Mouse (Mus musculus) liver, postnatal 0 days (tissue): Measurements from ENCODE around the gene Scamp2. TPM values are rescaled to one million over a fixed set of nuclear protein-coding genes. Genes with fewer than 3 reads are reported as not detected.
A peak's percentile ranks its signal among the peaks of the same experiment; 100 is the strongest.

Experiments
- ATAC-seq: fragments of 200-750 bp; cut with Nextera tagmentation; 2 replicates; pipeline ENCODE4 v1.8.0; 2017; ENCODE audit warnings: mild to moderate bottlenecking, moderate library complexity
- DNase-seq: peaks from one replicate; pipeline ENCODE4 v3.0.0-alpha.2; 2016
- H3K27ac ChIP-seq: fragments of 300-500 bp; sonication (generic); 2 replicates; pipeline ENCODE4 v1.5.1; 2014; ENCODE audit warnings: antibody characterized with exemption, moderate library complexity, mild to moderate bottlenecking, low read depth
- H3K27me3 ChIP-seq: fragments of 300-500 bp; sonication (generic); 2 replicates; pipeline ENCODE4 v1.6.1; 2014; ENCODE audit warnings: low read length, control low read depth, mixed read lengths; ENCODE audit not compliant: insufficient read depth
- H3K36me3 ChIP-seq: fragments of 300-500 bp; sonication (generic); replicated peaks from 2 replicates; pipeline ENCODE4 v1.6.1; 2014; ENCODE audit warnings: mild to moderate bottlenecking, control low read depth, low read length, moderate library complexity, mixed read lengths; ENCODE audit not compliant: insufficient read depth
- H3K4me1 ChIP-seq: fragments of 300-500 bp; sonication (generic); 2 replicates; pipeline ENCODE4 v1.6.1; 2014; ENCODE audit warnings: antibody characterized with exemption, mild to moderate bottlenecking, control low read depth; ENCODE audit not compliant: insufficient read depth
- H3K4me2 ChIP-seq: fragments of 300-500 bp; sonication (generic); 2 replicates; pipeline ENCODE4 v1.6.1; 2014; ENCODE audit warnings: low read depth, mild to moderate bottlenecking, low read length, moderate library complexity, mixed read lengths
- H3K4me3 ChIP-seq: fragments of 300-500 bp; sonication (generic); 2 replicates; pipeline ENCODE4 v1.5.1; 2014; ENCODE audit warnings: low read depth, low read length
- H3K9ac ChIP-seq: fragments of 300-500 bp; sonication (generic); replicated peaks from 2 replicates; pipeline ENCODE4 v1.6.1; 2014; ENCODE audit warnings: mild to moderate bottlenecking, moderate library complexity
- H3K9me3 ChIP-seq: fragments of 300-500 bp; sonication (generic); 2 replicates; pipeline ENCODE4 v1.6.1; 2016; ENCODE audit warnings: mild to moderate bottlenecking, control low read depth, low read length, mixed read lengths
- CTCF ChIP-seq: sonication (generic); IDR thresholded peaks from 2 replicates; pipeline ENCODE4 v1.5.1; 2016; ENCODE audit warnings: antibody characterized with exemption, low read depth
- EP300 ChIP-seq: IDR thresholded peaks from 2 replicates; pipeline ENCODE4 v1.6.1; 2016; ENCODE audit warnings: antibody characterized with exemption, low read depth, mild to moderate bottlenecking
- WGBS: fragments of 180-500 bp; shearing (Covaris S2); extraction: QIAGEN DNeasy Blood & Tissue Kit; methylation state at CpG from one replicate; pipeline ENCODE4 v1.1.7; 2014; ENCODE audit not compliant: insufficient replicate concordance; 5-methylcytosine and 5-hydroxymethylcytosine counted together
- polyA plus RNA-seq: library from polyadenylated mRNA; unstranded; fragments of >200 nt; fragmentation: Nextera tagmentation; extraction: Ambion mirVana; gene quantifications from 2 replicates; pipeline ENCODE4 v1.2.1, GENCODE M21; 2015

Gene Scamp2
- polyA plus RNA-seq, 1 experiment from 2014 or later: 31.2 TPM

DNA sequence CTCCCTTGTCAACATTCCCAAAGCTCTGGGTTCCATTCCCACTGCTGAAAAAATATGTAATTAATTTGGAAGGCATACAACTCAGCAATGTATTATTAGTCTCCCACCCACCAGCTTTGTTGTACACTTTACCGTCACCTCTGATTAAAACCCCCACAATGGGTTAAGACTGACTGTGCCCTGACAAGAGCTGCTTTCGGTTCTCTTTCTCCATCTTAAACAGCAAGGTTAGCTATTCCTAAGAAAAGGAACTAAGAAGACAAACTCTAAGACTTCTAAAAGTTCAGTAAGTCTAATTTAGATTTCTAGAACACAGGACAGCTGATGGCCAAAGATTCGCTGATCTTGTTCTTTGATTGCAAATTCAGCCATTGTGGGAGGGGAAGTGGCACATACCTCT lies 3.5 kb upstream of the Scamp2 start:
- Histone ChIP-seq H3K36me3 (no peaks in the 10 kb centered on the region), H3K4me1 (peaks cover 15% of the 10 kb centered on the region), H3K9me3 (no peaks in the 10 kb centered on the region), H3K27ac (no peak overlapping the region), H3K9ac (no peak overlapping the region), H3K4me2 (no peak overlapping the region), H3K27me3 (no peaks in the 10 kb centered on the region), H3K4me3 (no peak overlapping the region)
- ATAC-seq: no peak
- WGBS: 69% methylated on average over 3 of the region's 3 CpGs
- DNase-seq: no peak
- TF ChIP-seq CTCF: no peak
- TF ChIP-seq EP300: no peak

DNA sequence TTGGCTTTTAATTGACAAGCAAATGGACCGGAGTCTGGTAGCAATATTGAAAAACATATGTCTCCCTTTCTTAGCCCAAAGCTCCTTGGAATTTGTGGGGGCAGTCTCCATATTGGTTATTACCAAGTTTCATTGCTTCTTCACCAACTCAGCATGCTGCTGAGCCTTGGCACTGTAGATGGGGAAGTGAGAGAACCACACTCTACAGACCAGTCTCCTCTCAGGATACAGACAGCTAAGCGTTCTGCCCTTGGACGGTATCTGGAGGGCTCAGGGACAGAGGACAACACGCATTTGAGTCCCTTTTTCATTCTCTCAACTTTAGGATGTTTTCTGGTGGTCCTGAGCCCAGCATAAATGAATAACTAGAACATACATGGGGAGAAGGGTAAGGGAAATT lies 2.1 kb upstream of the Scamp2 start:
- DNase-seq: no peak

DNA sequence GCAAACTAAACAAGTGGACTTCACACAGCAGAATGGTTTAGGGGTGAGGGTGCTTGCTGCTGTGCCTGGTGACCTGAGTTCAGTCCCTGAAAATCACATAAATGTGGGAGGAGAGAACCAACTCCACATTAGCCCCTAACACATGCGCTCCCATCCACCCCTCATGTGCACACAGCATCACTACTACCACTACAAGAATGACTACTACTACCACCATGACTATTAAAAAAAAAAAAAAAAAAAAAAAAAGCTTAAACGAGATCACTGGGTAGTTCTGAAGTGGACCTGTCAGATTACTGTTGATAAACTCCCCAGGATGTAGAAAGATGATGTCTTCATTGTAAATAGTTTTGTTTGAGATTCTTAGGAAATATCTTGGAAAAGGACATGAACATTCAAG lies 1.2 kb upstream of the Scamp2 start:
- Histone ChIP-seq H3K9me3 (no peaks in the 10 kb centered on the region), H3K4me3 (no peak overlapping the region), H3K27ac (no peak overlapping the region), H3K4me2 (no peak overlapping the region), H3K27me3 (no peaks in the 10 kb centered on the region), H3K9ac (no peak overlapping the region), H3K4me1 (peaks cover 22% of the 10 kb centered on the region), H3K36me3 (no peaks in the 10 kb centered on the region)
- WGBS: 54% methylated on average over 2 of the region's 2 CpGs
- ATAC-seq (no peak), DNase-seq (no peak)
- no peak for TF ChIP-seq CTCF
- TF ChIP-seq EP300: no peak

More for the DNA sequence above, 2.1 kb upstream of the Scamp2 start:
- no peak for ATAC-seq
- no peaks in the 10 kb centered on the region for H3K9me3 ChIP-seq
- no peaks in the 10 kb centered on the region for H3K27me3 ChIP-seq
- H3K4me2 ChIP-seq: no peak overlapping the region
- H3K27ac ChIP-seq: no peak overlapping the region
- no peak overlapping the region for H3K4me3 ChIP-seq
- H3K36me3 ChIP-seq: no peaks in the 10 kb centered on the region
- TF ChIP-seq EP300 (no peak), CTCF (no peak)
- H3K9ac ChIP-seq: no peak overlapping the region
- H3K4me1 ChIP-seq: peaks cover 20% of the 10 kb centered on the region
- 68% methylated on average over 4 of the region's 4 CpGs for WGBS

DNA sequence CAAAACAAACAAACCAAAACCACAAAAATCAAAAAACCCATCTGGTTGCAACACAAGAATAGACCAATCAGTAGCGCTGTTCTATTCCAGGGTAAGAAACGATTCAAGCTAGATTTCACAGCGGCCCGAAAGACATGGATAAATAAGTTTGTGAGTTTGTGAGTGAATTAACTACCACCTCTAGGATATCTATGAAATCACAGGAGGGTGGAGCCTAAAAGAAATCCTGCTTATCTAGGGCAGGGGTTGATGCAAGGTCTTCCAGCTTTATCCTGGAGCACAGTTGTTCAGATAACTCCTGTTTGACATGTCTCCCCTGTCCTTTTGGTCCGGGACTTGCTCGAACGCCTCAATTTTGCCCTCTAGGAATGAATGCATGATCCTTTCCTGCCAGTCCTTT lies 480 bp upstream of the Scamp2 start:
- Histone ChIP-seq H3K27me3 (no peaks in the 10 kb centered on the region), H3K4me1 (peaks cover 26% of the 10 kb centered on the region), H3K4me3 (peak overlapping the region; percentile 74), H3K9me3 (no peaks in the 10 kb centered on the region), H3K27ac (peak overlapping the region; percentile 92), H3K36me3 (no peaks in the 10 kb centered on the region), H3K9ac (peak overlapping the region; percentile 80; the same call in 1 of the 2 replicates), H3K4me2 (peak overlapping the region; percentile 88)
- DNase-seq (no peak), ATAC-seq (no peak)
- 22% methylated on average over 7 of the region's 7 CpGs for WGBS
- TF ChIP-seq EP300 (no peak), CTCF (no peak)

DNA sequence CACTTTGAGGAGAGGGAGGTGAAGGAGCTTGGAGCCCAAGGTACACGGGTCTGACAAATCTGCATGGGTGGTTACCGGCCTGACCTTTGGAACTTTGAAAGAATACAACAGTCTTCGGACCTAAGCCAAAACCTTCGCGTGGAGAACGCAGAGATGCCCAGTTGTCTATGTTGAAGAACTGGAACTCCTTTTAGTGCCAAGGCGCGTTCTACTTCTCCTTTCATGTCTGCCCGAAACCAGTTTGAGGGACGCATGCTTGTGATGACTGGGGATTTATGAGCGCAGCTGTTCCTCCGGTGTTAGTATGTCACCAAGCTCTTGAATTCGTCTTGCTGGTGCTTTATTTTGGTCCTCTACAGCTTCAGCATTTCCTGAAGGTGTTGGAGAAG lies 962 bp downstream of the Scamp2 start:
- H3K9ac ChIP-seq: peak overlapping the region; percentile 80
- ATAC-seq (no peak), DNase-seq (peak; percentile 36)
- no peaks in the 10 kb centered on the region for H3K36me3 ChIP-seq
- H3K9me3 ChIP-seq: no peaks in the 10 kb centered on the region
- H3K4me2 ChIP-seq: peak overlapping the region; percentile 88
- H3K27me3 ChIP-seq: no peaks in the 10 kb centered on the region
- peaks cover 34% of the 10 kb centered on the region for H3K4me1 ChIP-seq
- 46% methylated on average over 13 of the region's 13 CpGs for WGBS
- peak overlapping the region; percentile 92 for H3K27ac ChIP-seq
- peak overlapping the region; percentile 74 for H3K4me3 ChIP-seq
- TF ChIP-seq EP300 (no peak), CTCF (no peak)

DNA sequence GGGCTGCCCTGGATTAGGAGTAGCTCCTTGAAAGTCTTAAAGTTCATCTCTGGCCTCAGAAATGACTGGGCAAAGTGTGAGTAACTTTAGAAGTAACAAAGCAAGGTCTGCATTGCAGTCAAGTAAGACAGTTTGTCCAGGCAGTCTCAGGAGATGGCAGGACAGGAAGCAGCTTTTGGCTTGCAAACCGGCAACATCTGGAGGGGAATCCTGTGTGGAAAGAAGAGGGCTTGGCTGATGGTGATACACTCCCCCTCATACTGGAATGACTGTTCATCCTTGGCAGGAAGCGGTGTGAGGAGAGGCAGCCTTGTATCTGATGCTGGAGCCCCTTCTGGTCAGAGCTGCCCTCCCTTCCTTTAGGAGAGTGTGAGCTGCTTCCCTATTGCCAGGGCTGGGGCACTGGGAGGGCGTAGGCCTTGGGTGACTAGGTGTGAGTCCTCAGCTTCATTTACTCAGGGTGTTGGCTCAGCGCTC lies 2.2 kb downstream of the Scamp2 start:
- Histone ChIP-seq H3K27ac (peak overlapping the region; percentile 30), H3K4me3 (peak overlapping the region; percentile 74; the same call in 1 of the 2 replicates), H3K9me3 (no peaks in the 10 kb centered on the region), H3K36me3 (peaks cover 2% of the 10 kb centered on the region; the same call in 1 of the 2 replicates), H3K27me3 (no peaks in the 10 kb centered on the region), H3K4me1 (peaks cover 34% of the 10 kb centered on the region), H3K4me2 (peak overlapping the region; percentile 88), H3K9ac (0 out of 2 replicates have a peak overlapping the region, but pooled peaks have one; percentile 33)
- TF ChIP-seq EP300: 0 out of 2 replicates have a peak, but pooled peaks have one; percentile 17
- no peak for TF ChIP-seq CTCF
- DNase-seq (peak; percentile 24), ATAC-seq (no peak)
- 55% methylated on average over 4 of the region's 4 CpGs for WGBS
